Mouse (Mus musculus): Measurements from ENCODE around the gene Rufy3. TPM values are rescaled to one million over a fixed set of nuclear protein-coding genes. Genes with fewer than 3 reads are reported as not detected.
A peak's percentile ranks its signal among the peaks of the same experiment; 100 is the strongest.

The Rufy3 gene
- total RNA-seq, 1 experiment = 10.8 TPM

- Histone ChIP-seq H3K4me1 (ENCODE audit: control insufficient read depth in 2 of 2, insufficient read depth in 2 of 2, low read length in 2 of 2, poor library complexity in 1 of 2) (peaks cover 2 to 8% of the 10 kb centered on the region in 2 experiments; a peak in 2 of 4 replicates), H3K4me3 (ENCODE audit: insufficient read depth in 1 of 2, low read depth in 1 of 2, low read length in 2 of 2, poor library complexity in 1 of 2, severe bottlenecking in 1 of 2) (no peak overlapping the region), H3K27ac (ENCODE audit: insufficient read depth, low read depth, low read length, poor library complexity, severe bottlenecking) (no peak overlapping the region), H3K9ac (ENCODE audit: insufficient read depth, low read depth, low read length, poor library complexity, severe bottlenecking) (no peak overlapping the region), H3K9me3 (ENCODE audit: control insufficient read depth, insufficient read depth, low read depth, low read length) (no peaks in the 10 kb centered on the region), H3K36me3 (ENCODE audit: control insufficient read depth, insufficient read depth, low read length, poor library complexity, severe bottlenecking) (no peaks in the 10 kb centered on the region)
- TF ChIP-seq HCFC1 (IDR thresholded peaks at IDR 0.05; ENCODE audit: borderline replicate concordance, insufficient read depth, low read length) (no peak), ZNF384 (IDR thresholded peaks at IDR 0.05; ENCODE audit: low read depth, low read length) (no peak), MAFK (IDR thresholded peaks at IDR 0.05; ENCODE audit: insufficient read depth, low read depth, low read length) (no peak), ZC3H11A (IDR thresholded peaks at IDR 0.05; ENCODE audit: borderline replicate concordance, low read depth, low read length) (no peak), CHD2 (IDR thresholded peaks at IDR 0.05; ENCODE audit: low read depth, low read length) (no peak)
- in situ Hi-C loops (cut with MboI; ENCODE audit: low sequenced_read_pairs in 2 of 2, unreplicated experiment in 2 of 2) = no loop called here
- no peak for DNase-seq (ENCODE audit: low read depth, low spot score)
These were observed 121.0 kb downstream of the Rufy3 start for GRCm38 (mm10) chr5:88685745-88686299.

DNA sequence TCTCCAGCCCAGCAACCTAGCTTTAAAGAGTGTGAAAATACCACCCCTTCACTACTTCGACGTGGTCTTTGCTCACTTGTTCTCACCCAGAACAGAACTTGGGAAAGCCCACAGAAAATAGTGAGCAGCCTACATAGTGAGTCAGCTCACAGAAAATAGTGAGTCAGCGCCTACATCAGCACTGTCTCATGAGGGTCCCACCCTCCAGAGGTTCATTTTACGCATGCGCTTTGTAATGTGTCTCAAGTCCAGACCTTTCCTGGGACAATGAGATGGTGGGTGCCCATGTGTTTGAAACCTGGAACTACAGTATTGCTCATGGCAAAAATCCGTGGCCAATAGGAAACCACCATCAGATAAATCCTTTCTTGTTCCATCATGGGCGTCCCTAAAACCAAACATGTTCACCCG is 123.2 kb downstream of the Rufy3 start:
- no peak for TF ChIP-seq ZNF384 (IDR thresholded peaks at IDR 0.05; ENCODE audit: low read depth, low read length)
- no peak for TF ChIP-seq CHD2 (IDR thresholded peaks at IDR 0.05; ENCODE audit: low read depth, low read length)
- TF ChIP-seq ZC3H11A (IDR thresholded peaks at IDR 0.05; ENCODE audit: borderline replicate concordance, low read depth, low read length) = no peak
- TF ChIP-seq MAFK (IDR thresholded peaks at IDR 0.05; ENCODE audit: insufficient read depth, low read depth, low read length) = 0 out of 2 replicates have a peak, but pooled peaks have one; percentile 25
- in situ Hi-C loops (cut with MboI; ENCODE audit: low sequenced_read_pairs in 2 of 2, unreplicated experiment in 2 of 2) = no loop called here
- H3K36me3 ChIP-seq (ENCODE audit: control insufficient read depth, insufficient read depth, low read length, poor library complexity, severe bottlenecking) = no peaks in the 10 kb centered on the region

DNA sequence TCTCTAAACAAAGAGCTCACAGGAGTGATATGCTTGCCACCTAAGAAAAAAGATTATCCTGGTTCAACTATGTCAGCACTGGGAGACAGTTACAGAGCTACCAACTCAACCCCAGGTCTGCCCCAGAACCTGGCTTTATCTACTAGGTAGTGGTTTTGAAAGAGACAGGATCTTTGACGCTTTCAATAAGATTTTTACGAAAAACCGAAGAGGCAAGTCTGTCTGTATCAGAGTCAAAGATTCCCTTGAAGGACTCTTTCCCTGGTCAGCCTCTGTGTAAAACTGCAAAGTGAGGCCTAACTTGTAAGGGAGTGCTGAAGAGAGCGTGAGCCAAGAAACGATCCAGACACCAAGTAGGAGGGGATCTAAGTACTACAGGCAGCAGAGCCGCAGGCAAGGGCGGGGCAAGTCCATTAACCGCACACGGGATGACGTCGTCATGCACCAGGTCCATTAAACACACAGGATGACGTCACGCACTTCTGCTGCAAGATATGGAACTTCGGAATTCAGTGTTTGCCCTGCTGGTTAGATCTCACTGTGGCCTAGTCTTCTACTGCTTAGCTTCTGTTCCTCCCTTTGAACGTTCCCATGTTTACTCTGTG is 123.8 kb downstream of the Rufy3 start:
- H3K4me1 ChIP-seq (ENCODE audit: control insufficient read depth in 2 of 2, insufficient read depth in 2 of 2, low read length in 2 of 2, poor library complexity in 1 of 2) = peaks cover 2 to 6% of the 10 kb centered on the region in 2 experiments; a peak in 2 of 4 replicates
- DNase-seq (ENCODE audit: low read depth, low spot score) = peak; percentile 77
- H3K9me3 ChIP-seq (ENCODE audit: control insufficient read depth, insufficient read depth, low read depth, low read length) = no peaks in the 10 kb centered on the region
- no peak overlapping the region for H3K9ac ChIP-seq (ENCODE audit: insufficient read depth, low read depth, low read length, poor library complexity, severe bottlenecking)
- H3K36me3 ChIP-seq (ENCODE audit: control insufficient read depth, insufficient read depth, low read length, poor library complexity, severe bottlenecking) = no peaks in the 10 kb centered on the region
- no peak overlapping the region for H3K4me3 ChIP-seq (ENCODE audit: insufficient read depth in 1 of 2, low read depth in 1 of 2, low read length in 2 of 2, poor library complexity in 1 of 2, severe bottlenecking in 1 of 2)
- in situ Hi-C loops (cut with MboI; ENCODE audit: low sequenced_read_pairs in 2 of 2, unreplicated experiment in 2 of 2) = no loop called here
- TF ChIP-seq HCFC1 (IDR thresholded peaks at IDR 0.05; ENCODE audit: borderline replicate concordance, insufficient read depth, low read length) (no peak), ZNF384 (IDR thresholded peaks at IDR 0.05; ENCODE audit: low read depth, low read length) (no peak), CHD2 (IDR thresholded peaks at IDR 0.05; ENCODE audit: low read depth, low read length) (no peak), MAFK (IDR thresholded peaks at IDR 0.05; ENCODE audit: insufficient read depth, low read depth, low read length) (no peak), ZC3H11A (IDR thresholded peaks at IDR 0.05; ENCODE audit: borderline replicate concordance, low read depth, low read length) (no peak)
- no peak overlapping the region for H3K27ac ChIP-seq (ENCODE audit: insufficient read depth, low read depth, low read length, poor library complexity, severe bottlenecking)

More for the DNA sequence above, 123.2 kb downstream of the Rufy3 start:
- Histone ChIP-seq H3K9ac (ENCODE audit: insufficient read depth, low read depth, low read length, poor library complexity, severe bottlenecking) (no peak overlapping the region), H3K4me3 (ENCODE audit: insufficient read depth in 1 of 2, low read depth in 1 of 2, low read length in 2 of 2, poor library complexity in 1 of 2, severe bottlenecking in 1 of 2) (no peak overlapping the region), H3K27ac (ENCODE audit: insufficient read depth, low read depth, low read length, poor library complexity, severe bottlenecking) (no peak overlapping the region), H3K9me3 (ENCODE audit: control insufficient read depth, insufficient read depth, low read depth, low read length) (no peaks in the 10 kb centered on the region), H3K4me1 (ENCODE audit: control insufficient read depth in 2 of 2, insufficient read depth in 2 of 2, low read length in 2 of 2, poor library complexity in 1 of 2) (peaks cover 2 to 8% of the 10 kb centered on the region in 2 experiments; a peak in 2 of 4 replicates)
- DNase-seq (ENCODE audit: low read depth, low spot score) = no peak

- Histone ChIP-seq H3K9ac (ENCODE audit: insufficient read depth, low read depth, low read length, poor library complexity, severe bottlenecking) (no peak overlapping the region), H3K36me3 (ENCODE audit: control insufficient read depth, insufficient read depth, low read length, poor library complexity, severe bottlenecking) (no peaks in the 10 kb centered on the region), H3K9me3 (ENCODE audit: control insufficient read depth, insufficient read depth, low read depth, low read length) (no peaks in the 10 kb centered on the region), H3K27ac (ENCODE audit: insufficient read depth, low read depth, low read length, poor library complexity, severe bottlenecking) (no peak overlapping the region), H3K4me3 (ENCODE audit: insufficient read depth in 1 of 2, low read depth in 1 of 2, low read length in 2 of 2, poor library complexity in 1 of 2, severe bottlenecking in 1 of 2) (no peak overlapping the region), H3K4me1 (ENCODE audit: control insufficient read depth in 2 of 2, insufficient read depth in 2 of 2, low read length in 2 of 2, poor library complexity in 1 of 2) (peaks cover 2 to 3% of the 10 kb centered on the region in 2 experiments; a peak in 2 of 4 replicates)
- DNase-seq (ENCODE audit: low read depth, low spot score) = no peak
- TF ChIP-seq HCFC1 (IDR thresholded peaks at IDR 0.05; ENCODE audit: borderline replicate concordance, insufficient read depth, low read length) = no peak
- no peak for TF ChIP-seq ZNF384 (IDR thresholded peaks at IDR 0.05; ENCODE audit: low read depth, low read length)
- TF ChIP-seq ZC3H11A (IDR thresholded peaks at IDR 0.05; ENCODE audit: borderline replicate concordance, low read depth, low read length) = no peak; the same call in 1 of the 2 replicates
- TF ChIP-seq MAFK (IDR thresholded peaks at IDR 0.05; ENCODE audit: insufficient read depth, low read depth, low read length) = no peak
- no peak for TF ChIP-seq CHD2 (IDR thresholded peaks at IDR 0.05; ENCODE audit: low read depth, low read length)
- in situ Hi-C loops (cut with MboI; ENCODE audit: low sequenced_read_pairs in 2 of 2, unreplicated experiment in 2 of 2) = no loop called here
These were observed 124.6 kb downstream of the Rufy3 start for GRCm38 (mm10) chr5:88689279-88689938.

Measured in ES-E14 (cell line).